Mouse (Mus musculus) small intestine, adult 2 months (tissue): Measurements from ENCODE around the gene Rasgrp4. TPM values are rescaled to one million over a fixed set of nuclear protein-coding genes. Genes with fewer than 3 reads are reported as not detected.
"Not testable (repeated sequence)": the region's sequence is repeated elsewhere in the genome, so short reads cannot be mapped to it uniquely, and the experiment has no call there.

Experiments
- H3K27ac ChIP-seq: fragments of 200-500 bp; 2 replicates; pipeline ENCODE4 v1.5.1; 2012; ENCODE audit warnings: low read depth, low read length, control low read depth, inconsistent platforms; ENCODE audit not compliant: insufficient read depth
- H3K27me3 ChIP-seq: fragments of 200-500 bp; 2 replicates; pipeline ENCODE4 v1.6.1; 2012; ENCODE audit warnings: mild to moderate bottlenecking, moderate library complexity, low read length, inconsistent platforms; ENCODE audit not compliant: control insufficient read depth, insufficient read depth
- H3K36me3 ChIP-seq: fragments of 200-500 bp; 2 replicates; pipeline ENCODE4 v1.6.1; 2012; ENCODE audit warnings: mild to moderate bottlenecking, low read length, control low read depth, inconsistent platforms; ENCODE audit not compliant: control insufficient read depth, insufficient read depth
- H3K4me1 ChIP-seq: fragments of 200-500 bp; 2 replicates; pipeline ENCODE4 v1.6.1; 2012; ENCODE audit warnings: low read length, inconsistent platforms, mixed read lengths; ENCODE audit not compliant: control insufficient read depth, insufficient read depth, insufficient read length
- H3K4me3 ChIP-seq: fragments of 200-500 bp; 2 replicates; pipeline ENCODE4 v1.5.1; 2012; ENCODE audit warnings: low read depth, mild to moderate bottlenecking, control low read depth, inconsistent platforms, low read length, moderate library complexity
- CTCF ChIP-seq: fragments of 200-500 bp; IDR thresholded peaks from 2 replicates; pipeline ENCODE4 v1.5.1; 2012; ENCODE audit warnings: low read depth, mild to moderate bottlenecking, control low read depth, inconsistent platforms, low read length, moderate library complexity, mixed read lengths; ENCODE audit not compliant: insufficient replicate concordance, insufficient read length; ENCODE audit errors: extremely low read depth
- POLR2A ChIP-seq: fragments of 200-500 bp; IDR thresholded peaks from 2 replicates; pipeline ENCODE4 v1.6.1; 2012; ENCODE audit warnings: low read depth, mild to moderate bottlenecking, control low read depth, inconsistent platforms, low read length, moderate library complexity
- WGBS: fragments of 180-500 bp; shearing (Covaris S2); methylation state at CpG from one replicate; pipeline ENCODE4 v1.1.7; 2018; 5-methylcytosine and 5-hydroxymethylcytosine counted together
- polyA plus RNA-seq: library from polyadenylated mRNA; depleted of rRNA; stranded (reverse); fragments of >200 nt; gene quantifications from 2 replicates; pipeline ENCODE4 v1.2.3, GENCODE M21; 2012

Rasgrp4 gene
- polyA plus RNA-seq, 1 experiment = 3.3 TPM

GRCm38 (mm10) chr7:29126173-29126915 is 8.3 kb upstream of the Rasgrp4 start:
- peaks cover 3% of the 10 kb centered on the region; the same call in 1 of the 2 replicates for H3K4me1 ChIP-seq
- H3K27me3 ChIP-seq = no peaks in the 10 kb centered on the region; the same call in 1 of the 2 replicates
- 13% methylated on average over 7 of the region's 7 CpGs for WGBS
- H3K36me3 ChIP-seq = no peaks in the 10 kb centered on the region
- TF ChIP-seq CTCF (peak; percentile 75; the same call in 1 of the 2 replicates), POLR2A (no peak)
- H3K4me3 ChIP-seq = no peak overlapping the region
- H3K27ac ChIP-seq = no peak overlapping the region

GRCm38 (mm10) chr7:29128725-29129124 is 5.9 kb upstream of the Rasgrp4 start:
- WGBS = 91% methylated on average over 2 of the region's 2 CpGs
- Histone ChIP-seq H3K27me3 (no peaks in the 10 kb centered on the region; the same call in 1 of the 2 replicates), H3K27ac (no peak overlapping the region), H3K4me1 (peaks cover 3% of the 10 kb centered on the region; the same call in 1 of the 2 replicates), H3K4me3 (no peak overlapping the region), H3K36me3 (no peaks in the 10 kb centered on the region)
- TF ChIP-seq POLR2A (no peak), CTCF (peak; percentile 64; the same call in 1 of the 2 replicates)

DNA sequence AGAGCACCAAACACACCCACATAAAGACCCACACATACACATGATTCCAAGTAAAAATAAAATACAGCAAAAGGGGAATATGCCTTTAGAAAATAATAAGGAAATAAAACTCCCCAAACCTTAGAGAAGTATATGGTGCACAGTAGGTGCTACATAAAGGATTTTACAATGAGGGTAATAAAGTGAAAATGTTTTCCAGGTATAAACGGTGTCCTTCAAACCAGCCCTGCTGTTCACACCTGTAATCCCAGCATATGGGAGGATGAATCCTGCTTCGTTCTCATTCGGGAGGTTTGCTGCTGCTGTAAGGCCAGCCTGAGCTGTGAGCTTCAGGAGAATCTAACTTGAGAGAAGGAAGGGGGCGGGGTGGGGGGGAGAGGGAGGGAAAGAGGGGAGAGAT is 421 bp upstream of the Rasgrp4 start:
- Histone ChIP-seq H3K4me3 (no peak overlapping the region), H3K36me3 (no peaks in the 10 kb centered on the region), H3K4me1 (no peaks in the 10 kb centered on the region), H3K27ac (no peak overlapping the region), H3K27me3 (0 out of 2 replicates have a peak, but pooled peaks cover 7% of the 10 kb centered on the region)
- TF ChIP-seq CTCF (no peak), POLR2A (no peak)
- WGBS = 15% methylated on average over 4 of the region's 4 CpGs

DNA sequence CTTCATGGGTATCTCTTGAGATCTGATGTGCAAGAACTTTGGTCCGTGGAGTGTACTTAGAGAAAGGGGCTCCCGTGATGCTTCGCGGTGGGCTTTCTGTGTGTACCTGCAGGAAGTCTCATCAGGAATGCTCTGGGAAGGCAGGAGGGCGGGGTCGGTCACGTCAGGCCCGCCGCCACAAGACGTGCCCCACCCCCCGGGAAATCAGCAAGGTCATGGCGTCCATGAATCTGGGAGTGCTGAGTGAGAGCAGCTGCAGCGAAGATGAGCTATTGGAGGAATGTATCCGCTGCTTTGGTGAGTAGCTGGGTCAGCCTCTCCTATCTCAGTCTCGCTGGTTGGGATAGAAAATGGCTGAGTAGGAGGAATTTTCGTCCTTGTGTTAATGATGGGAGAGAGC is 2.8 kb downstream of the Rasgrp4 start:
- H3K27ac ChIP-seq = no peak overlapping the region
- no peak for TF ChIP-seq POLR2A
- no peak for TF ChIP-seq CTCF
- no peak overlapping the region for H3K4me3 ChIP-seq
- H3K4me1 ChIP-seq = no peaks in the 10 kb centered on the region
- 36% methylated on average over 16 of the region's 16 CpGs for WGBS
- H3K27me3 ChIP-seq = 0 out of 2 replicates have a peak, but pooled peaks cover 7% of the 10 kb centered on the region
- no peaks in the 10 kb centered on the region for H3K36me3 ChIP-seq

DNA sequence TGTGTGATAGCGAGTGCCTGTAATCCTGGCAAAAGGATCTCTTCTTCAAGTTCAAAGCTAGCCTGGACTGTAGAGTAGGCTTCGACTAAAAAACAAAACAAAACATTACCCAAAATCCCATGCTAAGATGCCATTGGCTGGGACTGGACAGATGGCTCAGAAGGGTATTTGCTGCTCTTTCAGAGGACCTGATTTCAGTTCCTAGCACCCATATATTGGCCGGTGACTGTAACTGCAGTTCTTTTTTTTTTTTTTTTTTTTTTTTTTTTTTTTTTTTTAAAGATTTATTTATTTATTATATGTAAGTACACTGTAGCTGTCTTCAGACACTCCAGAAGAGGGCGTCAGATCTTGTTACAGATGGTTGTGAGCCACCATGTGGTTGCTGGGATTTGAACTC is 4.6 kb downstream of the Rasgrp4 start:
- WGBS = 83% methylated on average over 3 of the region's 4 CpGs

GRCm38 (mm10) chr7:29141416-29141815 is 6.8 kb downstream of the Rasgrp4 start:
- no peaks in the 10 kb centered on the region for H3K27me3 ChIP-seq
- 67% methylated on average over 8 of the region's 8 CpGs for WGBS
- no peak for TF ChIP-seq CTCF
- no peak for TF ChIP-seq POLR2A
- H3K27ac ChIP-seq = no peak overlapping the region
- peaks cover 4% of the 10 kb centered on the region for H3K4me1 ChIP-seq
- H3K4me3 ChIP-seq = no peak overlapping the region
- no peaks in the 10 kb centered on the region for H3K36me3 ChIP-seq

More for the DNA sequence above, 4.6 kb downstream of the Rasgrp4 start:
- not testable (repeated sequence) for H3K4me3 ChIP-seq, H3K36me3 ChIP-seq, H3K27me3 ChIP-seq, H3K27ac ChIP-seq, H3K4me1 ChIP-seq

GRCm38 (mm10) chr7:29144006-29144405 is 9.4 kb downstream of the Rasgrp4 start:
- no peaks in the 10 kb centered on the region for H3K36me3 ChIP-seq
- peaks cover 20% of the 10 kb centered on the region for H3K4me1 ChIP-seq
- no peak overlapping the region for H3K4me3 ChIP-seq
- H3K27ac ChIP-seq = no peak overlapping the region
- no peaks in the 10 kb centered on the region for H3K27me3 ChIP-seq
- no peak for TF ChIP-seq CTCF
- WGBS = 84% methylated on average over 4 of the region's 4 CpGs
